Mouse (Mus musculus) lung, embryonic 16.5 days (tissue): ENCODE data around the gene D630003M21Rik. TPM values are rescaled to one million over a fixed set of nuclear protein-coding genes. Genes with fewer than 3 reads are reported as not detected.
A peak's percentile ranks its signal among the peaks of the same experiment; 100 is the strongest.

ENCODE experiments used
- ATAC-seq: fragments of 200-750 bp; cut with Nextera tagmentation; 2 replicates; pipeline ENCODE4 v1.8.0; 2017; ENCODE audit warnings: low read depth, mild to moderate bottlenecking, moderate library complexity
- H3K27ac ChIP-seq: fragments of 300-500 bp; sonication (generic); 2 replicates; pipeline ENCODE4 v1.5.1; 2014; ENCODE audit warnings: mild to moderate bottlenecking, control low read depth, low read length
- H3K27me3 ChIP-seq: fragments of 300-500 bp; sonication (generic); 2 replicates; pipeline ENCODE4 v1.6.1; 2014; ENCODE audit warnings: low read depth, low read length, mixed read lengths; ENCODE audit not compliant: control insufficient read depth, insufficient read depth
- H3K36me3 ChIP-seq: fragments of 300-500 bp; sonication (generic); 2 replicates; pipeline ENCODE4 v1.6.1; 2014; ENCODE audit warnings: low read length; ENCODE audit not compliant: control insufficient read depth, insufficient read depth
- H3K4me1 ChIP-seq: fragments of 300-500 bp; sonication (generic); replicated peaks from 2 replicates; pipeline ENCODE4 v1.6.1; 2014; ENCODE audit warnings: low read length, mixed read lengths; ENCODE audit not compliant: control insufficient read depth, insufficient read depth
- H3K4me2 ChIP-seq: fragments of 300-500 bp; sonication (generic); 2 replicates; pipeline ENCODE4 v1.6.1; 2014; ENCODE audit warnings: low read depth, low read length, control low read depth
- H3K4me3 ChIP-seq: fragments of 300-500 bp; sonication (generic); 2 replicates; pipeline ENCODE4 v1.5.1; 2014; ENCODE audit warnings: mild to moderate bottlenecking, low read length, control low read depth
- H3K9ac ChIP-seq: fragments of 300-500 bp; sonication (generic); 2 replicates; pipeline ENCODE4 v1.6.1; 2014; ENCODE audit warnings: low read length, control low read depth
- H3K9me3 ChIP-seq: fragments of 300-500 bp; sonication (generic); 2 replicates; pipeline ENCODE4 v1.6.1; 2016; ENCODE audit warnings: low read length; ENCODE audit not compliant: control insufficient read depth
- WGBS: fragments of 180-500 bp; shearing (Covaris S2); extraction: QIAGEN DNeasy Blood & Tissue Kit; methylation state at CpG from one replicate; pipeline ENCODE4 v1.1.7; 2014; 5-methylcytosine and 5-hydroxymethylcytosine counted together
- polyA plus RNA-seq: library from polyadenylated mRNA; unstranded; fragments of >200 nt; fragmentation: Nextera tagmentation; extraction: Ambion mirVana; gene quantifications from 2 replicates; pipeline ENCODE4 v1.2.1, GENCODE M21; 2015

D630003M21Rik gene
- polyA plus RNA-seq, 1 experiment from 2014 or later: 4.0 TPM

DNA sequence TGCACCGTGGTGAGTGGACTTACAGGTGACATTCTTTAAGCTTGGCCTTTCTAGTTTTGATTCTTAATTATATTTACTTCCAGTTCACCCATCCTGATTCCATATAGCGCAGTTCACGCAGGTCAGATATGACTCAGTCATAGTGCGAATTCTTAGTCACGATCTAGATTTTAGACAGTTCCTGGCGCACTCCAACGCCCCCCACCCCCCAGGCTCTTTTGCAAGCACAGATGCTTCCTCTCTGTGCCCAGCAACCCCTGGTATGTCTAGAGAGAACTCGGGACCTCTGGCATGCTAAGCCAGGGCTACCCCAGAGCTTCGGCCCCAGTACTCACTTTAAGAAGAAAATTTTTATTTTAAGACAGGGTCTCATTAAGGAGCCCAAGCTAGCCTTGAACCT lies 72.5 kb downstream of the D630003M21Rik start:
- Histone ChIP-seq H3K27me3 (no peaks in the 10 kb centered on the region), H3K4me1 (peaks cover 28% of the 10 kb centered on the region), H3K4me2 (no peak overlapping the region), H3K9me3 (no peaks in the 10 kb centered on the region), H3K4me3 (no peak overlapping the region), H3K9ac (no peak overlapping the region), H3K36me3 (no peaks in the 10 kb centered on the region), H3K27ac (no peak overlapping the region)
- 80% methylated on average over 9 of the region's 9 CpGs for WGBS
- ATAC-seq: no peak

- 53% methylated on average over 2 of the region's 2 CpGs for WGBS
- H3K4me1 ChIP-seq: peaks cover 27% of the 10 kb centered on the region
- no peak overlapping the region for H3K9ac ChIP-seq
- H3K27me3 ChIP-seq: no peaks in the 10 kb centered on the region
- no peaks in the 10 kb centered on the region for H3K36me3 ChIP-seq
- H3K4me2 ChIP-seq: no peak overlapping the region
- no peak overlapping the region for H3K4me3 ChIP-seq
- peaks cover 5% of the 10 kb centered on the region; the same call in 1 of the 2 replicates for H3K9me3 ChIP-seq
- no peak for ATAC-seq
- H3K27ac ChIP-seq: no peak overlapping the region
These were observed 73.4 kb downstream of the D630003M21Rik start for GRCm38 (mm10) chr2:158155615-158156014.

- Histone ChIP-seq H3K4me2 (no peak overlapping the region), H3K27me3 (no peaks in the 10 kb centered on the region), H3K4me1 (peaks cover 23% of the 10 kb centered on the region), H3K4me3 (no peak overlapping the region), H3K36me3 (no peaks in the 10 kb centered on the region), H3K9me3 (peaks cover 5% of the 10 kb centered on the region; the same call in 1 of the 2 replicates), H3K9ac (no peak overlapping the region), H3K27ac (no peak overlapping the region)
- no peak for ATAC-seq
- 84% methylated on average over 7 of the region's 7 CpGs for WGBS
These were observed 73.9 kb downstream of the D630003M21Rik start for GRCm38 (mm10) chr2:158155101-158155500.

DNA sequence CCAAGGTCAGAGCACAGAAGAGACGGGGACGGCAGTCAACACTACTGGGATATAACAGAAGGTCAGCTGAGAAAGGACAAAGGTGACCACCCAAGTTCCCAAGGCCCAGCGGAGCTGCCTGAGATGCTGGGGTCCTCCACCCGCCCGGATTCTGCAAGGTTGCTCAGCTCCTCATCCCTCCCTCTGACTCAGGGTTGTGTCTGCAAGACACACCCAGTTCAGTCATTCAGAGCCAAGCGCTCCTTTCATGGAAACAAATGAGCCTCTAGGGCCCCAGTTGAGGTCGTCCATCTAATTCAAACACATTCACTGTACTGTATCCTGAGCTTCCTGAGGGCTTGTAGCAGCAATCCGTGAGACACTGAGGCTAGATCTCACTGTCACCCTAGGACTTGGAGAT lies 74.4 kb downstream of the D630003M21Rik start:
- Histone ChIP-seq H3K4me2 (no peak overlapping the region), H3K9ac (no peak overlapping the region), H3K27me3 (no peaks in the 10 kb centered on the region), H3K4me3 (no peak overlapping the region), H3K36me3 (no peaks in the 10 kb centered on the region), H3K4me1 (peaks cover 18% of the 10 kb centered on the region; the same call in 1 of the 2 replicates), H3K27ac (no peak overlapping the region; the same call in 1 of the 2 replicates), H3K9me3 (peaks cover 5% of the 10 kb centered on the region; the same call in 1 of the 2 replicates)
- WGBS: 59% methylated on average over 8 of the region's 8 CpGs
- ATAC-seq: no peak; the same call in 1 of the 2 replicates

- H3K27me3 ChIP-seq: no peaks in the 10 kb centered on the region
- H3K9me3 ChIP-seq: peaks cover 5% of the 10 kb centered on the region; the same call in 1 of the 2 replicates
- ATAC-seq: peak; percentile 63
- peak overlapping the region; percentile 70 for H3K4me2 ChIP-seq
- H3K4me3 ChIP-seq: peak overlapping the region; percentile 49
- 1% methylated on average over 22 of the region's 22 CpGs for WGBS
- H3K4me1 ChIP-seq: peaks cover 17% of the 10 kb centered on the region; the same call in 1 of the 2 replicates
- H3K9ac ChIP-seq: peak overlapping the region; percentile 44
- H3K27ac ChIP-seq: peak overlapping the region; percentile 70
- no peaks in the 10 kb centered on the region for H3K36me3 ChIP-seq
These were observed 75.2 kb downstream of the D630003M21Rik start for GRCm38 (mm10) chr2:158153728-158154343.

- WGBS: 38% methylated on average over 6 of the region's 6 CpGs
- no peaks in the 10 kb centered on the region for H3K27me3 ChIP-seq
- H3K4me3 ChIP-seq: no peak overlapping the region
- peak; percentile 30; the same call in 1 of the 2 replicates for ATAC-seq
- peak overlapping the region; percentile 60; the same call in 1 of the 2 replicates for H3K27ac ChIP-seq
- peaks cover 5% of the 10 kb centered on the region; the same call in 1 of the 2 replicates for H3K9me3 ChIP-seq
- peaks cover 17% of the 10 kb centered on the region; the same call in 1 of the 2 replicates for H3K4me1 ChIP-seq
- no peaks in the 10 kb centered on the region for H3K36me3 ChIP-seq
- H3K9ac ChIP-seq: peak overlapping the region; percentile 44
- H3K4me2 ChIP-seq: peak overlapping the region; percentile 70; the same call in 1 of the 2 replicates
These were observed 76.2 kb downstream of the D630003M21Rik start for GRCm38 (mm10) chr2:158152685-158153309.

- WGBS: 89% methylated on average over 3 of the region's 3 CpGs
- ATAC-seq: no peak
- Histone ChIP-seq H3K4me2 (no peak overlapping the region), H3K9ac (no peak overlapping the region), H3K27me3 (no peaks in the 10 kb centered on the region), H3K4me3 (no peak overlapping the region), H3K9me3 (peaks cover 5% of the 10 kb centered on the region; the same call in 1 of the 2 replicates), H3K27ac (no peak overlapping the region), H3K36me3 (no peaks in the 10 kb centered on the region), H3K4me1 (peaks cover 21% of the 10 kb centered on the region)
These were observed 77.9 kb downstream of the D630003M21Rik start for GRCm38 (mm10) chr2:158151077-158151476.

GRCm38 (mm10) chr2:158146971-158147370 lies 82.1 kb downstream of the D630003M21Rik start:
- H3K27ac ChIP-seq: no peak overlapping the region
- no peak for ATAC-seq
- 88% methylated on average over 8 of the region's 8 CpGs for WGBS
- no peak overlapping the region for H3K9ac ChIP-seq
- H3K9me3 ChIP-seq: peaks cover 5% of the 10 kb centered on the region; the same call in 1 of the 2 replicates
- no peaks in the 10 kb centered on the region for H3K27me3 ChIP-seq
- no peak overlapping the region for H3K4me3 ChIP-seq
- peaks cover 39% of the 10 kb centered on the region for H3K4me1 ChIP-seq
- no peaks in the 10 kb centered on the region for H3K36me3 ChIP-seq
- no peak overlapping the region for H3K4me2 ChIP-seq

- H3K9me3 ChIP-seq: peaks cover 5% of the 10 kb centered on the region; the same call in 1 of the 2 replicates
- H3K36me3 ChIP-seq: no peaks in the 10 kb centered on the region
- H3K4me2 ChIP-seq: peak within 1 kb of the TSS; percentile 83
- ATAC-seq: peak; percentile 79
- peaks cover 45% of the 10 kb centered on the region for H3K4me1 ChIP-seq
- peak within 1 kb of the TSS; percentile 67 for H3K4me3 ChIP-seq
- peak within 1 kb of the TSS; percentile 85 for H3K9ac ChIP-seq
- peak within 1 kb of the TSS; percentile 28; the same call in 1 of the 2 replicates for H3K27ac ChIP-seq
- no peaks in the 10 kb centered on the region for H3K27me3 ChIP-seq
- WGBS: 1% methylated on average over 25 of the region's 33 CpGs
These were observed 82.8 kb downstream of the D630003M21Rik start, which contains the start of gene Tgm2 for GRCm38 (mm10) chr2:158146223-158146622. Gene Tgm2, minus strand, starts transcription at chr2:158146436.
